Comparison of ENCODE assay signal across 13 mouse cellular contexts in genomic region chr2:166824386-166824785, GRCm38 (mm10).
"Had no signal": no experiment of that assay in that cellular context is flagged by ENCODE, and none has a peak within 500 bp of the region (broad histone marks: within the 10 kb centered on the region; RNA-seq: fewer than 3 reads in every experiment).

No protein-coding gene starts in this region.

- H3K9ac ChIP-seq: limb, embryonic 15.5 days; liver, embryonic 14.5 days; midbrain, embryonic 13.5 days; neural tube, embryonic 13.5 days had no signal

- H3K27me3 ChIP-seq: limb, embryonic 15.5 days; midbrain, embryonic 13.5 days; neural tube, embryonic 13.5 days had no signal

- H3K27ac ChIP-seq: kidney, postnatal 0 days; layer of hippocampus, adult 2 months; limb, embryonic 15.5 days; liver, embryonic 14.5 days; midbrain, embryonic 13.5 days; neural tube, embryonic 13.5 days had no signal

- ATAC-seq: midbrain, embryonic 13.5 days; midbrain, embryonic 16.5 days had no signal

- DNase-seq: kidney, postnatal 25 days; layer of hippocampus, adult 9-11 months; retina, postnatal 1 day; thymus, adult 18-20 months; thymus, postnatal 36 days had no signal

- H3K9me3 ChIP-seq: limb, embryonic 15.5 days; midbrain, embryonic 13.5 days; neural tube, embryonic 13.5 days had no signal

- H3K4me2 ChIP-seq: limb, embryonic 15.5 days; midbrain, embryonic 13.5 days; neural tube, embryonic 13.5 days had no signal

- H3K36me3 ChIP-seq: midbrain, embryonic 13.5 days; neural tube, embryonic 13.5 days had no signal

- H3K4me3 ChIP-seq: layer of hippocampus, adult 2 months; limb, embryonic 15.5 days; midbrain, embryonic 13.5 days; myocyte; neural tube, embryonic 13.5 days had no signal
